Mouse (Mus musculus): ENCODE data around the gene Caap1. TPM values are rescaled to one million over a fixed set of nuclear protein-coding genes. Genes with fewer than 3 reads are reported as not detected.
A peak's percentile ranks its signal among the peaks of the same experiment; 100 is the strongest.

The Caap1 gene
- polyA plus RNA-seq (2016; fragmentation: Nextera tagmentation; extraction: Ambion mirVana): 25.3 and 26.0 TPM in 2 replicates

- H3K4me3 ChIP-seq: peak within 1 kb of the TSS; percentile 97
- DNase-seq (ENCODE audit: low spot score): peak; percentile 97
- no peaks in the 10 kb centered on the region for H3K9me3 ChIP-seq (replicated peaks)
- peaks cover 9% of the 10 kb centered on the region for H3K4me1 ChIP-seq
- no peaks in the 10 kb centered on the region for H3K36me3 ChIP-seq
- no peaks in the 10 kb centered on the region for H3K27me3 ChIP-seq (ENCODE audit: low read depth, poor library complexity, severe bottlenecking)
- peak within 1 kb of the TSS; percentile 90 for H3K27ac ChIP-seq
- 2% methylated on average over 83 of the region's 83 CpGs for WGBS
These were observed at the start of gene Caap1, which contains the start of gene Gm10306 for GRCm38 (mm10) chr4:94556265-94557054. Gene Caap1 (minus strand): TSS chr4:94556796. Gene Gm10306 (plus strand): TSS chr4:94556546.

GRCm38 (mm10) chr4:94605591-94605990, 49.0 kb upstream of the Caap1 start:
- H3K4me1 ChIP-seq: peaks cover 12% of the 10 kb centered on the region; the same call in 1 of the 2 replicates
- H3K27ac ChIP-seq: no peak overlapping the region
- 89% methylated on average over 2 of the region's 2 CpGs for WGBS
- DNase-seq (ENCODE audit: low spot score): no peak
- no peaks in the 10 kb centered on the region for H3K27me3 ChIP-seq (ENCODE audit: low read depth, poor library complexity, severe bottlenecking)
- no peaks in the 10 kb centered on the region for H3K9me3 ChIP-seq (replicated peaks)
- no peak overlapping the region for H3K4me3 ChIP-seq
- no peaks in the 10 kb centered on the region for H3K36me3 ChIP-seq

GRCm38 (mm10) chr4:94604452-94605019, 47.9 kb upstream of the Caap1 start:
- Histone ChIP-seq H3K36me3 (no peaks in the 10 kb centered on the region), H3K27ac (no peak overlapping the region), H3K4me3 (no peak overlapping the region), H3K27me3 (ENCODE audit: low read depth, poor library complexity, severe bottlenecking) (no peaks in the 10 kb centered on the region), H3K9me3 (replicated peaks) (no peaks in the 10 kb centered on the region), H3K4me1 (peaks cover 12% of the 10 kb centered on the region; the same call in 1 of the 2 replicates)
- 94% methylated on average over 2 of the region's 2 CpGs for WGBS
- no peak for DNase-seq (ENCODE audit: low spot score)

- Histone ChIP-seq H3K36me3 (no peaks in the 10 kb centered on the region), H3K4me1 (peaks cover 12% of the 10 kb centered on the region; the same call in 1 of the 2 replicates), H3K27me3 (ENCODE audit: low read depth, poor library complexity, severe bottlenecking) (no peaks in the 10 kb centered on the region), H3K27ac (peak within 1 kb of the TSS; percentile 96), H3K4me3 (peak within 1 kb of the TSS; percentile 97), H3K9me3 (replicated peaks) (no peaks in the 10 kb centered on the region)
- peak; percentile 95 for DNase-seq (ENCODE audit: low spot score)
- WGBS: under 1% methylated on average over 61 of the region's 61 CpGs
These were observed 46.5 kb upstream of the Caap1 start, which contains the start of gene Plaa for GRCm38 (mm10) chr4:94603031-94603629. Gene Plaa (minus strand): TSS chr4:94603244.

GRCm38 (mm10) chr4:94602496-94603030, 46.0 kb upstream of the Caap1 start:
- Histone ChIP-seq H3K27me3 (ENCODE audit: low read depth, poor library complexity, severe bottlenecking) (no peaks in the 10 kb centered on the region), H3K4me3 (peak overlapping the region; percentile 97), H3K9me3 (replicated peaks) (no peaks in the 10 kb centered on the region), H3K36me3 (no peaks in the 10 kb centered on the region), H3K27ac (peak overlapping the region; percentile 96), H3K4me1 (peaks cover 12% of the 10 kb centered on the region; the same call in 1 of the 2 replicates)
- under 1% methylated on average over 33 of the region's 33 CpGs for WGBS
- DNase-seq (ENCODE audit: low spot score): no peak

GRCm38 (mm10) chr4:94601395-94601794, 44.8 kb upstream of the Caap1 start:
- peaks cover 12% of the 10 kb centered on the region; the same call in 1 of the 2 replicates for H3K4me1 ChIP-seq
- no peaks in the 10 kb centered on the region for H3K27me3 ChIP-seq (ENCODE audit: low read depth, poor library complexity, severe bottlenecking)
- no peak for DNase-seq (ENCODE audit: low spot score)
- H3K4me3 ChIP-seq: peak overlapping the region; percentile 97
- H3K36me3 ChIP-seq: no peaks in the 10 kb centered on the region
- WGBS: 82% methylated on average over 4 of the region's 4 CpGs
- no peak overlapping the region for H3K27ac ChIP-seq
- no peaks in the 10 kb centered on the region for H3K9me3 ChIP-seq (replicated peaks)

GRCm38 (mm10) chr4:94592709-94593108, 36.1 kb upstream of the Caap1 start:
- Histone ChIP-seq H3K4me3 (no peak overlapping the region), H3K36me3 (peaks cover 6% of the 10 kb centered on the region; the same call in 1 of the 2 replicates), H3K9me3 (replicated peaks) (no peaks in the 10 kb centered on the region), H3K27me3 (ENCODE audit: low read depth, poor library complexity, severe bottlenecking) (no peaks in the 10 kb centered on the region), H3K4me1 (no peaks in the 10 kb centered on the region), H3K27ac (no peak overlapping the region)
- DNase-seq (ENCODE audit: low spot score): no peak

GRCm38 (mm10) chr4:94591765-94592381, 35.3 kb upstream of the Caap1 start:
- Histone ChIP-seq H3K4me1 (no peaks in the 10 kb centered on the region), H3K27me3 (ENCODE audit: low read depth, poor library complexity, severe bottlenecking) (no peaks in the 10 kb centered on the region), H3K27ac (no peak overlapping the region), H3K9me3 (replicated peaks) (no peaks in the 10 kb centered on the region), H3K36me3 (peaks cover 6% of the 10 kb centered on the region; the same call in 1 of the 2 replicates), H3K4me3 (no peak overlapping the region)
- DNase-seq (ENCODE audit: low spot score): no peak
- 82% methylated on average over 4 of the region's 4 CpGs for WGBS

- H3K9me3 ChIP-seq (replicated peaks): no peaks in the 10 kb centered on the region
- H3K4me3 ChIP-seq: no peak overlapping the region
- H3K27me3 ChIP-seq (ENCODE audit: low read depth, poor library complexity, severe bottlenecking): no peaks in the 10 kb centered on the region
- WGBS: 91% methylated on average over 4 of the region's 4 CpGs
- H3K36me3 ChIP-seq: peaks cover 85% of the 10 kb centered on the region
- H3K27ac ChIP-seq: no peak overlapping the region
- no peaks in the 10 kb centered on the region for H3K4me1 ChIP-seq
- DNase-seq (ENCODE audit: low spot score): no peak
These were observed 16.1 kb upstream of the Caap1 start for GRCm38 (mm10) chr4:94572677-94573076.

- Histone ChIP-seq H3K27ac (no peak overlapping the region), H3K36me3 (peaks cover 21% of the 10 kb centered on the region), H3K4me1 (no peaks in the 10 kb centered on the region), H3K9me3 (replicated peaks) (no peaks in the 10 kb centered on the region), H3K4me3 (no peak overlapping the region), H3K27me3 (ENCODE audit: low read depth, poor library complexity, severe bottlenecking) (no peaks in the 10 kb centered on the region)
- DNase-seq (ENCODE audit: low spot score): no peak
These were observed 7.7 kb upstream of the Caap1 start for GRCm38 (mm10) chr4:94564297-94564696.

- Histone ChIP-seq H3K36me3 (peaks cover 6% of the 10 kb centered on the region), H3K27me3 (ENCODE audit: low read depth, poor library complexity, severe bottlenecking) (no peaks in the 10 kb centered on the region), H3K4me1 (no peaks in the 10 kb centered on the region), H3K4me3 (no peak overlapping the region), H3K9me3 (replicated peaks) (no peaks in the 10 kb centered on the region), H3K27ac (no peak overlapping the region)
- DNase-seq (ENCODE audit: low spot score): no peak
- 75% methylated on average over 7 of the region's 7 CpGs for WGBS
These were observed 5.5 kb upstream of the Caap1 start for GRCm38 (mm10) chr4:94561954-94562648.

- Histone ChIP-seq H3K4me1 (peaks cover 5% of the 10 kb centered on the region), H3K27ac (no peak overlapping the region), H3K27me3 (ENCODE audit: low read depth, poor library complexity, severe bottlenecking) (no peaks in the 10 kb centered on the region), H3K9me3 (replicated peaks) (no peaks in the 10 kb centered on the region), H3K36me3 (no peaks in the 10 kb centered on the region), H3K4me3 (no peak overlapping the region)
- 71% methylated on average over 1 of the region's 1 CpGs for WGBS
- no peak for DNase-seq (ENCODE audit: low spot score)
These were observed 3.7 kb upstream of the Caap1 start for GRCm38 (mm10) chr4:94560316-94560715.

All from limb, embryonic 10.5 days (tissue).